Mouse (Mus musculus) layer of hippocampus, adult 11-12 months (tissue): ENCODE measurements around the gene Eif4g3.

Source experiments
- DNase-seq: peaks from one replicate; pipeline ENCODE4 v3.0.0; 2022; ENCODE audit warnings: low spot score

The Eif4g3 gene

DNA sequence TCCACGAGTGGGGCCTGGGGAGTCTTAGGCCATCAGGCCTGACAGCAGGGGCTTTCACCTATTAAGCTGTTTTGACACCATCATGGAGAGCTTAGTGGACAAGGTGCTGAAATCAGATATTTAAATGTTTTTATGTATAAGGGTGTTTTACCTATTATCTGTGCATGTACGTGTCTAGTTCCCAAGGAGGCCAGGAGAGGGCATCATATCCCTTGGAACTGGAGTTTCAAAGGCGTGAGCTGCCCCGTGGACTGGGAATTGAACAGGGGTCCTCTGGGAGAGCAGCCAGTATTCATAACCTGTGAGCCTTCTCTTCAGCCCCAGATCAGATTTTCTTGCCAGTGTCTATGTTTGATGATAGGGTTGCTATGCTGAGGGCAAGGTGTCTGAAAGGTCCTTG is 2.4 kb upstream of the Eif4g3 start:
- no peak for DNase-seq

DNA sequence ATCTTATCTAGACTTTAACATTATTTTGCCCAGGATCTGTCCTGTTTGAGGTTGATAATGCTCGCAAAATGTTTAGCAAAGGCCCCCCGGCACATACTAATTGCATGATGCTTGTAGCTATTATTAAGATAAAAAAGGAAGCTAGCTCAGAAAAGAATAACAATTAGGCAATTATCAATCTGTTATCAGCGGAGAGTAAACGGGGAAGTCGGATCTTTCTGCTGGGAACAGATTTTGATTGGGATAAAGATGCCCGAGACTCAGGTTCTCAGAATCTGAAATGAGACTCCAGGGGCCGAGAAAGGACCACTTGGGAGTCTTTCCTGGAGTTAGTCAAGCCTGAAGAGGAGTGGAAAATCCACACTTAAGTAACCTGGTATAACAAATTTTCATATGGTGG is 1.6 kb upstream of the Eif4g3 start:
- DNase-seq = no peak

DNA sequence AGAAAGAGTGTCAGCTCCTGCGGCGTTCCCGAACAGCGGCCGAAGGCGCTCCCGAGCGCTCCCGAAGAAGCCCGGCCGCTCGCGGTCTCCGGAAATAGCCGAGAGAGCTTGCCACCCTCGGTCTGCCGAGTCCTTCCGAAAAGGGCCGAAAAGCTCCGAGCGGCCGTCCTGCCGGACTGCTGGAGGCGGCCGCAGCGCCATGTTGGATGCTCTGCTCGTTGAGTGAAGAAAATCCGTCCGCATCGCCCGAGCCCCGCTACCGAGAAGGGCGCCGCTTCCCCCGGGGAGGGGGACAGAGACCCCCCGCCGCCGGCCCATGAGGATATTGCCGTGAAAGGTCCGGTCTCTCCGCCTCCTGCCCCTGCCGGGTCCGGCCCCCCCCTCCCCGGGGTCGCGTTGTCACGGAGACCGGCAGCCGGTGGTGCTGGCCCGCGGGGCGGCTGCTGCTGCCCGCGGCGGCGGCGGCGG is 503 bp downstream of the Eif4g3 start:
- peak; percentile 99 for DNase-seq

DNA sequence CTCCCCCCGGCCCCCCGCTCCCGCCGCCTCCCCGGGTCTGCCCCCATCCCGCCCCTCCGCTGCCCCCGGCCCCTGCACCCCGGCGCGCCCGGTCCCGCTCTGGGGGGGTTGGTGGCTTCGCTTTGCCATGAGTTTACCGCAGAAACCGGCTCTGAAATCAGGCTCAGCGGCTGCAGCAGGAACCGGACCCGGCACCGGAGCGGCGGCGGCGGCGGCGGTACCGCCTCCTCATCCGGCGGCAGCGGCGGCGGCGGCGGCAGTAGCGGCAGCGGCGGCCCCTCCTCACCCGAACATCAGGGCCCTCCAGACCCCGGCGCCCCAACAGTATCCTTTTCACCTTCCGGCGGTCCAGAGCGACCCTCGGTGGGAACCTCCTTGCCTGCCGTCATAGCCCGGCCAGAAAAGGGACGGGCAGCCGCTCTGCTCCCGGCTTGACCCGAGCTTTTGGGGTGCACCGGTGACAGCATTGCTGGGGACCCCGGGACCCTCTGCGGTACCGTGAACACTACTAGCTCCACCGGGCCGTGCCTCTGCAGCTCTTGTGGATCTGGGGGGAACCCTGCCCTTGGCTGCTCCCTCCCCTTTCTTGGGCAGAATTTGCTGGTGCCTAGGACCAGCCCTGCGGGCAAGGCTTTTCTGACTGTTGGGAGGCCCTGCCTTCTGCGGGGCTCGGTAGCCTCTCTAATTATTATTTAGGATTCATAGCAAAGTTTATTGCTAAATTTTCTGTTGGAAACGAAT is 1.2 kb downstream of the Eif4g3 start:
- DNase-seq = peak; percentile 39

DNA sequence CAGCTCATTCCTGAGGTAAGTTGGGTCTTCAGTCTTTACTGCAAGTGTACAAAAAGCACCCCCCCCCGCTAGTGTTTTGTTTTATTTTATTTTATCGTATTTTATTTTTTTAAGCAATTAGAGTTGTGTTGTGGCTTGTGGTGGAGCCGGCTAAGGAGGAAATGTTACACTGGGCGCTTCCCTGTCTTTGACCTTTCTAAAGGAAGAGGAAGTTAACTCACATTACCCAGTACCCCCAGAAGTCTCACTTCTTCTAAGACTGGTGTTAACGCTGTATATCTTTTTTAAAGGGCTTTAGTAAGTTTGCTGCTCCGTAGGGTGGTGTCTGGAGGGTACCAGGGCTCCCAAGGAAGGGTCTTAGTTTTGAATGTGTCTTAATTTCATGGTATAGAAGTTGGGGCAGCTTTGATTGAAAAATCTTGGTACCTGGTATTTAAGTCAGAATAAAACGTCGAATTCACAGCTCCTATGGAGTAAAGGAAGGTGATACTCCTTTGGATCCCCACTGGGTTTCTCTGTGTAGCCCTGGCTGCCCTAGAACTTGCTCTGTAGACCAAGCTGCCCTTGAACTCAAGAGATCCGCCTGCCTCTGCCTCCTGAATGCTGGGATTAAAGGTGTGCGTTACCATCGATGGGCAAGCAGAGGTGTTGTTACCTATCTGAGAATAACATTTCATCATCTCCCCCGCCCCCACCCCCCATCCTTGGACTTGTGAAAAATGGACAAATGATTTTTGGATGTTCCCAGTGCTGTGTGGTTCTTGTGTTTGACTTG is 1.9 kb downstream of the Eif4g3 start:
- DNase-seq = no peak

DNA sequence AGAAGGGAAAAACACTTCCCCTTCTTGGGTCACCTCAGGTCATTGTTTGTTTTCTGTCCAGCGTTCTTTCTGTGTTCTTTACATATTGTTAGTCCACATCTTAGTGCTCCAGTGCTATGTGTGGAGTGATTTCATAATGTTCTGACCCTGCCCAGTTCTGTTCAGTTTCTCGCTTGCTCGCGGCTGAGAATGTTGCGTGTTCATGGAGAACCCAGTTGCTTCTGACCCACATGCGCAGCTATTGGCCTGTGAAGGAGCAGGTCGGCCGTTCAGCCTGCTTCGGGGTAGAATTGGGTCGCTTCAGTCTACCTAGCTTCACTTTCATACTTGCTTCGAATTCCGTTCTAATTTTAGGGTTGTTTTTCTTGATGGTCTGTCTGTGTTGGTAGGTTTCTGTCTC is 2.6 kb downstream of the Eif4g3 start:
- no peak for DNase-seq

DNA sequence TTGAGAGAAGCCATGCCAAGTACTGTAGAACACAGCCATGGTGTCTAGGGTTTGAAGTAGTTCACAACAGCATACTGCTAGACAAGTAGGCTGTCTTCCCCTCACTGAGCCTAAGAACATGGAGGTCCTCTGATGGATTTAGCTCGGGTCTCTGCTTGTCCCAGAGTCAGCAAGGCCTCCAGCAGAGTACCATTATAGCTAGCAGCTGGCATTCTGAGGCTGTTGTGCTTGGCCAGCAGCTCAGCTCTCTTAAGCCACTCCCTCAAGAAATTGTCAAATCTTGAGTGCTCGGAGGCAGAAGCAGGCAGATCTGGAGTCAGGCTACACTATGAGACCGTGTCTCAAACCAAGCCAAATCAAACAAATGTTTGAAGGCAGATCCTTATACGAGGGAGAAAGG is 5.4 kb downstream of the Eif4g3 start:
- DNase-seq = no peak

DNA sequence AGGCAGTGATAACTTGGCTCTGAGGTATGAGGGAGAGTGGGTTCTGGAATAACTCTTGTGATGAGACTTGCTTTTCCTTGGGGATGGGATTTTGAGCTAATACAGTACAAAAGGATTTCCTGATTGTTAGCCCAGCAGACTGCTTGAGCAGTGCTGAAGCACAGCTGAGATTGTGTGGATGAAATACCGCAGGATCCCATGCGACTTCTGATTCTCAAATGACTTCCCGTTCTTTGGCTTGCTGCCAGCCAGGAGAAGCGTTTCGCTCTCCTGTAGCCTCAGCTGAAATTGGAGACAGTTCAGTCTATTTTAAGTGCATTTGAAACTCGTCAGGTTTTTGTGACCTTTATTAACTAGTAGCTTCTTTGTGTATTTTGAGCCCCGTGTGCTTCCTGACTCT is 7.9 kb downstream of the Eif4g3 start:
- DNase-seq = no peak

DNA sequence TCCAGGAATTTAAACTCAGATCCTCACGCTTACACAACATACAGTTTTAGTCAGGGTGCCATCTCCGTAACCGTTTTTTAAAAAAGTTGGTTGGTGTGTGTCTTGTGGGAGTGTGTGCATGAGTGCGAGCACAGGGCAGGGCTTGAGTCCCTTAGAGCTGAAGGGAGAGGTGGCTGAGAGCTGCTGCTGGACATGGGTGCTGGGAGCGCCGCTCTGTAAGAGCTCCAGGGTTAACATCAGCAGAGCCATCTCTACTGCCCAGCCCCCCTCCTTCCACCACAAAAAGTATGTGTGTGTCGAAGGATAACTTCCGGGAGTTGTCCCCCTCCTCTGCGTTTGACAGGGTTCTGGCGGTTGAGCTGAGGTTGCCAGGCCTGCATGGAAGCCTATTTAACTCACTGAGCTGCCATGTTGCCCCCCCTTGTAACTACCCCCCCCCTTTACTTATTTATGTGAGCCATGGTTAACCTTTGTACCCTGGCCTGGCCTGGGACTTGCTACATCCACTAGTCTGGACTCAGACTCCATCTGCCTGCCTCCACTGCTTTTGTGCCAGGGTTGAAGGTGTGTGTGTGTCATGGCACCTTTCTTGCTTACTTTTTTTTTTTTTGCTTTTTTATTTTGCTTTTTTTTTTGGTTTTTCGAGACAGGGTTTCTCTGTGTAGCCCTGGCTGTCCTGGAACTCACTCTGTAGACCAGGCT is 11.2 kb downstream of the Eif4g3 start:
- DNase-seq = no peak

DNA sequence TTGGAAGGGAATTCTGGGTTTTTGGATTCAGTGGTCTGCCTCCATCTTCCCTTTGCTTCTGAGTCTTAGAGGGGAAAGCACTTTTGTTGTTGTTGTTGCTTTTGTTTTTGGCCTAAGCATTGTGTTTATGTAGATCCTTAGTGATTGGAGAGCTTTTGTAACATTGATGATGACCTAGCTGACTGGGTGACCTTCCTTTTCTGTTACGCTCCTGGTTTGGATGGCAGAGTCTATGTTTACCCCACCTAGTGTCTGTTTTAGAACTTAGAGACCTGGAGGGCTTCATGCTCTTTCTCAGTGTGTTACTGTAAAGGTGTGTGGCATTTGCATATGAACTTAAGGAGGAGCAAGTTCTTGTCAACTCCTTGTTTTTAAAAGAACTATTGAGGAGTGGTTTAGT is 13.0 kb downstream of the Eif4g3 start:
- DNase-seq = no peak

DNA sequence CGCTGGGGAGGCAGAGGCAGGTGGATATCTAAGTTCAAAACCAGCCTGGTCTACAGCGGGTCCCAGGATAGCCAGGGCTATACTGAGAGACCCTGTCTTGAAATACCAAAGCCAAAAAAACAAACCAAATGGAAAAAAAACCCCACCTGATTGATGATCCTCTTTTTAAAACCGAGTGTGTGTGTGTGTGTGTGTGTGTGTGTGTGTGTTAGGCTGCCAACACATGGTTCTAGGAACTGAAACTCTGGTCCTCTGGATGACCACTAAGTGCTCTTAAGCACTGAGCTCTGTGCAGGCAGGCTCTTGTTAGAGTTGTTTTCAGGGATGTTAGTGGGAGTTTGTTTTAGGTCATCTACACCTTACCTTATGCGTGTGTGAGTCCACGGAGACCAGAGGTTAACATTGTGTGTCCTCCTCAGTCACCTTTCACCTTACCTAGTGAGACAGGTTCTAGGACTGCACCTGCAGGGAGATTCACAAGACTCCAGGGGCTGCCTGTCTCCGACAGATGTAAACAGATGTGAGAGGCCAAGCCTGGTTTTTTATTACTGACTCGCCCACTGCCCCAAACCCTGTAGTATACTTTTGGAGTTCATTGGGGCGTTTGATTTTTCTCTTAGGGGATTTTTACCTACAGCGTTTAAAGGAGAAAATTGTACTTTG is 14.3 kb downstream of the Eif4g3 start:
- no peak for DNase-seq

DNA sequence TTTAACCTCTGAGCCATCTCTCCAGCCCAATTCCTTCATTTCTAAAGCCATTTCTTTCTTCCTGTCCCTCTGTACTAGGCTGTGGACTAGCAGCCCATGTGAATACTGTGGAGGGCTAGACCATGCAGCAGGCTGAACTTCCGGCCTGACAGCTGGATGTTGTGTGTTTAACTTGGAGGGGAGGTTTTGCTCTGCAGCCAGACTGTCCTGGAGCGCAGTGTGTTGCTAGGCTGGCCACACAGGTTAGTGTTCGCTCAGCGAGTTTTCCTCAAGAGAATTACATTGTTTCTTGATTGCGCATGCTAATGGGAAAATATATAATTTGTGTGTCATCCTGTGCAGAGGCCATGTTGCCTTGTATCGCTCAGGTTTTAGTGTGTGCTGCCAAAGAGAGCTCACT is 15.8 kb downstream of the Eif4g3 start:
- no peak for DNase-seq

DNA sequence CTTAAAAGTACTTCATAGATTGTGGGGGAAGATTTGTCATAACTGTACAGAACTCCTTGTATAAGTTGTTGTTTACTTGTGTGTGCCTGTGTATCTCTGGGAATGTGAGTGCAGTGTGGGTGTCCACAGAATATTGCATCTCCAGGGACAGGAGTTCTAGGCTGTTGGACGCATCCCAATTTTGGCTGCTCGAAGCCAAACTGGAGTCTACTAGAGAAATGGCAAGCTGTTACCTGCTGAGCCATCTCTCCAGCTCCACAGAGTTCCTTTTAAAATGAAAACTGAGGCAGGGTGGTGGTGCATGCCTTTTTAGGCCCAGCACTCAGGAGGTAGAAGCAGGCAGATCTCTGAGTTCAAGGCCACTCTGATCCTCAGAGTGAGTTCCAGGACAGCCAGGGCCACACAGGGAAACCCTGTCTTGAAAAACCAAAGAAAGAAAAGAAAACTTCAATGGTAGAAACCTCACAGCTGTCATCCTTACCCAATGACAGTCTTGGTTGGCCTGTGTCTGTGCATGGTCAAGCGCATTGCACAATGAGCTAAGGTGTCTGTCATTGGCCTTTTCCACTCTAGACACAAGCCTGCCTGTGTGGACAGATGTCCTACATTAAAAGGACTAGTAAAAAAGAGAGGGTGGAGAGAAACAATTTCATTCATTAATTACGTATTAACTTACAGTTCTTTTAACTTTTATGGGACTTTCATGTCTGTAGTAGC is 17.1 kb downstream of the Eif4g3 start:
- DNase-seq = no peak

DNA sequence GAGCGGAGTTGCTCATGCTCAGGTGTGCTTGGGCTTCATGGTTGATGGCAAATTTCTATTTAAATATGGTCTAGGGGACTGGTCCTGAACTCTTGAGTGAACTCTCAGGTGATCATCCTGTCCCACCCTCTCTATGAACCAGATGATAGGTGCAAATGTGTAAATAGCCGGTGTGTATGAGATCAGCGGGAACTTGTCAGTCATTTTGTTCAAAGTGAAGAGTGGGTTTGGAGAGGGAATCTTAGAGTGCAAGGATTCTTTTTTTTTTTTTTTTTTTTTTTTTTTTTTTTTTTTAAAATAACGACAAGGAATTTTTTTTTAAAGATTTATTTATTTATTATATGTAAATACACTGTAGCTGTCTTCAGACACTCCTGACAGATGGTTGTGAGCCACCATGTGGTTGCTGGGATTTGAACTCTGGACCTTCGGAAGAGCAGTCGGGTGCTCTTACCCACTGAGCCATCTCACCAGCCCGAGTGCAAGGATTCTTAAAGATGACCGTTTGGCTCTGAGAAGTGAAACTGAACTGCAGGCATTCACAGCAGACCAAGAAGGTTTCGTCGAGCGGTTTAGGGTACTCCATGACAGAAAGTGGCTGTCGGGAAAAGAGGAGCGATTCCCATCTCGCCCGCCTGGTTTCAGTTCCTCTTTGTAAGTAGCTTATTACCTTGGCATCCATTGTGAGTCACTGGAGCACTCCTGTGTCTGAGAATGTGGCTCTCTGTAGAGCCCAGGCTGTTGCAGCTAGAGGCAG is 21.1 kb downstream of the Eif4g3 start:
- DNase-seq = no peak

DNA sequence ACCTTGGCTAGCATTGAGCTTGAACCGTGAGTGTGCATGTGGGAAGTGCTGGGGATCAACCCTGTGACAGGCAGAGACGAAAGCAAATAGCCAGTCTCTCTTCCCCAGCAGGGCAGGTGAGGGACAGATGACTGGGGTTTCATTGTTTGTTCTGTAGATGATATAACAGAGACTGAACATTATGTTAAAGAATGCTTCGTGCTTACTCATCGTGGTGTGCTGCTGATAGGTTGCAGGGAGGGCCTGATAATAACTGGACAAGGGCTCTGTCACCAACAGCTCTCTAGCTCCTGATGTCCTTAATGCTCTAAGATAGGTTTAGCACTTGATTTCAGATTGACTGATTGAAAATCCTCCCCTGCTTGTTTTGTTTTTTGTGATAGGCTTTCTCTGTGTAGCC is 23.1 kb downstream of the Eif4g3 start:
- no peak for DNase-seq

DNA sequence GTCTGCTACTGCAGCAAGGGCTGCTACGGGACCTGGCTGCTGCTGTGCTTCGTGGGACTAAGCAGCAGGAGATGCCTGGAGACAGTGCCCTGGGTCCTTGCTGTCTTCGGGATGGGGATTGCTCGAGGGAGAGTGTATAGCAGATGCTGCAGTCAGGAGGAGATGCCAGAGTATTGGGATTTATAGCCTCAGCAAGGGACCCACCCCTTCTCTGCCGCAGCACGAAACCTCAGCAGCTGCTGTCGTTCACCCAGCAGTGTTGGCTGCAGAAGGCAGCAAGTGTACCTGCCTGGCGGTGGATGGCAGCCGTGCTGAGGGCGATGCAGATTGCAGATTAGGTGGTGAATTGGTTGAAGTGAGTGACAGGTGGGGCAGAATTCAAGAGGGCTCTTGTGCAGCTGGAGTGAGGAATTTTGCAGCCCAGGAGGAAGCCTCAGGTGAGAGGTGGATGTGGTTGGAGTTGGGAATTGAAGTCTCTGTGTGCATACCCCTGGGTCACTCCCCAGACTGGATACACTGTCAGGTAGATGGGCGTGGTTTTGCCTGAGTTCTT is 24.3 kb downstream of the Eif4g3 start:
- no peak for DNase-seq

DNA sequence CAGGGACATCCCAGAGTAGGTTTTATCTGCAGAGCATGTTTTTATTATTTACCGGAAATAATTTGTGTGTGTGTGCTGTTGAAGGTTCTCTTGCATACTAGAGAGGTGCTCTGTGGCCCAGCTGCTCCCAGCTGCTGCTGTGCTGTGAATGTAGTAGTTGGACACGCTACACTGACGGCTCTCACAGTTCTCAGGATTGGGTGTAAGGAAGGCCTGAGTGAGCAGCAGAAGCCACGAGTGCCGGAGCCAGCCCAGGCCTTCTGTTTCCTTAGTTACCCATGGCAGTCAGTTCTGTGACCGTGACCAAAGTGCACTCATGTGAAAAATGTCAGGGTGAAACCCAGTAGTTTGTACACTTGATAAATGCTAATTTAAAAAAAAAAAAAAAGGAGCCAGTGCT is 25.2 kb downstream of the Eif4g3 start:
- DNase-seq = no peak

DNA sequence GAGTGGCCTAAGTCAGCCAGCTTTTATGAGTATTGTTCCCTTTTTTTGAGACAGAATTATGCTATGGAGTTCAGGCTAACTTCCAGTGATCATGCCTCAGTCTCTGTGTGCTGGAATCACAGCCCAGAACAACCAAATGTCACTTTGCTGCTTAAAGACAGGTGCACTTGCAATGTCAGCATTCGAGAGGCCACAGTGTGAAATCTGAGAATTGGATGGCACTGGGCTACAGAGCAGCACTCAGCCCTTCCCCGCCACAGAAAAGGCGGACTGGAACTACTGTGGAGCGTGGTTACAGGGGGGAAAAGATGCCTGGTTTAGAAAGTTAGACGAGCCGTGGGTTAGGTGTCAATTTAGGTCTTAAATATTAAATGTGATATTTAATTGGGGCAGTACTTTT is 27.4 kb downstream of the Eif4g3 start:
- DNase-seq = no peak

DNA sequence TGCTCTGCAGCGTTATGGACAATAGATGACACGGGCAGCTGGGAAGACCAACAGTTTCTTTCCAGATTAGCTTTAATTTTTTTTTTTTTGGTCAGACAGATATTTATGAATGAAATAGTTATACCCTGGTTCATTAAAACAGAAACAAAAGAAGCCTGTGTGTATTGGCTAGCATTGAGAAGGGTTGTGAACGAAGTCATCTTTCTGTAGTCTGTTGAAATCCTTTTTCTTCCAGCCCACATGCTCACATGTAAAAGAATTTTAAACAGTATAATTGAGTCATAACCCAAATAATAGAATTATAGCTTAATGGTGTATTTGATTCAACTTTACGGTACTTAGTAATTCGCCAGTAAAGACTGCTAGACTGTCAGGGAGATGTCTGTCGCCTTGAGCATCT is 28.8 kb downstream of the Eif4g3 start:
- DNase-seq = no peak

DNA sequence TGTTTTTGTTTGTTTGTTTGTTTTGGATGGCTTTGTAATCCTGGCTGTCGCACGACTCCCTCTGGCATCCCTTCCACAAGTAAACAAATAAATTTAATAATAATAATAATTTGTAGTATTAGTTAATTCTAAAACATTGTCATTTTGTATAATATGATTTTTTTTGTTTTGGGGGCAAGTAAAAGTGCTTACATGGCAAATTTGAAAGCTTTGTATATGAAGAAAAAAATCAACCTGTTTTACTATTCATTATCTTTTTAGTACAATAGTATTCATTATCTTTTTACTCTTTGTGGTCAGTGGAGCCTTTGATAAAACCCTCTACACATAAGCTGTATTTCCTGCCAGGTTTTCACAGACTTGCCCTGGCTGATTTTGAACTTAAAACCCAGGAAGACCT is 29.9 kb downstream of the Eif4g3 start:
- DNase-seq = no peak
